Mouse (Mus musculus): ENCODE measurements at regions not wholly inside any gene's neighbourhood (a gene's known extent, or its start where the extent isn't known, plus 50 kb on each side); places are given as distances from the start of the nearest gene placed in this dataset.

- Histone ChIP-seq H3K27ac (no peak overlapping the region), H3K9me3 (replicated peaks) (no peaks in the 10 kb centered on the region), H3K4me1 (peaks cover 6% of the 10 kb centered on the region), H3K4me3 (no peak overlapping the region), H3K36me3 (no peaks in the 10 kb centered on the region), H3K27me3 (ENCODE audit: low read depth, poor library complexity, severe bottlenecking) (0 out of 2 replicates have a peak, but pooled peaks cover 3% of the 10 kb centered on the region)
- no peak for DNase-seq (ENCODE audit: low spot score)
- 85% methylated on average over 3 of the region's 3 CpGs for WGBS
These were observed 68.1 kb upstream of the Adamts18 start for GRCm38 (mm10) chr8:113916649-113917048.

DNA sequence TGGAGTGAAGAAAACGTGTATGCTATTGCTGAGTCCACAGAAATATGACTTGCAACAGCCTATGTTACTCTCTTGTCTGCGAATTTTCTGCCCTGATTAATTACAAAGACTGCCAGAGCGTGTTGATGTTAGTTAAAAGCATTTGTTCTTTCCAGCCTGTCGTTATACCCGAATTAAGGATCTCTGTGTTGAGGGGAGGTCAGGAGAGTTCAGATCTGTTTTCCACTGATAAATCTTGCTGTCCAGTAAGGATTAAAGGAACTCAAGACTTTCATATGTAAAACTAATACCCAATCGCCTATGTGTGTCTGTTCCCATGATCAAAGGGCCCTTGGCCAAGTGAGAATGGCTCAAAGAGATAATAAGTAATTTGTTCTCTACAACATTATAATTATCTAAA is 68.7 kb upstream of the Adamts18 start:
- WGBS = 13% methylated on average over 6 of the region's 6 CpGs
- Histone ChIP-seq H3K4me3 (no peak overlapping the region), H3K27ac (no peak overlapping the region), H3K27me3 (ENCODE audit: low read depth, poor library complexity, severe bottlenecking) (0 out of 2 replicates have a peak, but pooled peaks cover 3% of the 10 kb centered on the region), H3K4me1 (peaks cover 6% of the 10 kb centered on the region), H3K36me3 (no peaks in the 10 kb centered on the region), H3K9me3 (replicated peaks) (no peaks in the 10 kb centered on the region)
- DNase-seq (ENCODE audit: low spot score) = no peak

DNA sequence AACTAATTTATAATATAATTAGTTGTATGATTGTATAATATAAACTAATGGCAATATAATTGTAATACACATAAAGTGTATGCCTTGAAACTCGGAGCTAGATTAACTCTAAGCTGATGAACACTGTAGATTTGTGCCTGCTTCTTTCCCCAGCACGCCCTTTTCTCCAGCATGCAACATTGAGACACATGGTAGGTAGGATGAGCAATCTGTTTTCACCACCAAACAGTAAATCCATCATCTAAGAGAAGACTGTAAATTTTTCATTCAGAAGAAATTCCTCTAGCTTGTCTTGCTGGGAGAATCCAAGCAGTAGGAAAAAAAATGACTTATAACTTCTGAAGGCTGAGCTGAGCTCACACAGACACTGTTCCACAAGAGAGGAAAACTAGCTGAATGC is 71.8 kb upstream of the Adamts18 start:
- peaks cover 6% of the 10 kb centered on the region for H3K4me1 ChIP-seq

DNA sequence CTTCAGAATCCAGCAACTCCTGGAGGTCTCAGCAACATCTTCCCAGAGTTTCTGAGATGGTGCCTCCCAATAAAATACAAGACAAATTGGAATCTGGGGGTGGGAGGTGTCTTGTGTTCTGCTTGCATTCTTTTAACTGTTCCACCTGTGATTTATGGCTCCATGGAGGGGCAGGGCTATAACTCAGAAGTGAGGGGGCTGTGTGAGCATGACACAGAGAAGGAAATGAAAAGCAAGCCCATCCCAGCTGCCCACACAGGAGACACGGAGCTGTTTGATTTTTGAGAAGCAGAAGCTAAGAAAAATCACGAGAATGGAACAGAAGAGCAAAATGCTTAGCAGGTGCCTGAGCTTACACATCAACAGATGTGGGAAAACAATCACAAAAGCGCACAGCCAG is 74.8 kb upstream of the Adamts18 start:
- no peaks in the 10 kb centered on the region for H3K36me3 ChIP-seq
- no peak overlapping the region for H3K27ac ChIP-seq
- WGBS = 55% methylated on average over 3 of the region's 3 CpGs
- 0 out of 2 replicates have a peak, but pooled peaks cover 3% of the 10 kb centered on the region for H3K27me3 ChIP-seq (ENCODE audit: low read depth, poor library complexity, severe bottlenecking)
- DNase-seq (ENCODE audit: low spot score) = no peak
- H3K4me1 ChIP-seq = no peaks in the 10 kb centered on the region
- no peak overlapping the region for H3K4me3 ChIP-seq
- no peaks in the 10 kb centered on the region for H3K9me3 ChIP-seq (replicated peaks)

More for the DNA sequence above, 71.8 kb upstream of the Adamts18 start:
- no peaks in the 10 kb centered on the region for H3K9me3 ChIP-seq (replicated peaks)
- no peak for DNase-seq (ENCODE audit: low spot score)
- H3K27ac ChIP-seq = no peak overlapping the region
- WGBS = 82% methylated on average over 2 of the region's 2 CpGs
- 0 out of 2 replicates have a peak, but pooled peaks cover 3% of the 10 kb centered on the region for H3K27me3 ChIP-seq (ENCODE audit: low read depth, poor library complexity, severe bottlenecking)
- H3K36me3 ChIP-seq = no peaks in the 10 kb centered on the region
- H3K4me3 ChIP-seq = no peak overlapping the region

- Histone ChIP-seq H3K4me1 (peaks cover 25% of the 10 kb centered on the region), H3K27me3 (ENCODE audit: low read depth, poor library complexity, severe bottlenecking) (no peaks in the 10 kb centered on the region), H3K36me3 (no peaks in the 10 kb centered on the region), H3K9me3 (replicated peaks) (no peaks in the 10 kb centered on the region), H3K27ac (no peak overlapping the region), H3K4me3 (no peak overlapping the region)
- WGBS = 66% methylated on average over 3 of the region's 3 CpGs
- DNase-seq (ENCODE audit: low spot score) = no peak
These were observed 105.2 kb upstream of the Adamts18 start for GRCm38 (mm10) chr8:113953721-113954120.

DNA sequence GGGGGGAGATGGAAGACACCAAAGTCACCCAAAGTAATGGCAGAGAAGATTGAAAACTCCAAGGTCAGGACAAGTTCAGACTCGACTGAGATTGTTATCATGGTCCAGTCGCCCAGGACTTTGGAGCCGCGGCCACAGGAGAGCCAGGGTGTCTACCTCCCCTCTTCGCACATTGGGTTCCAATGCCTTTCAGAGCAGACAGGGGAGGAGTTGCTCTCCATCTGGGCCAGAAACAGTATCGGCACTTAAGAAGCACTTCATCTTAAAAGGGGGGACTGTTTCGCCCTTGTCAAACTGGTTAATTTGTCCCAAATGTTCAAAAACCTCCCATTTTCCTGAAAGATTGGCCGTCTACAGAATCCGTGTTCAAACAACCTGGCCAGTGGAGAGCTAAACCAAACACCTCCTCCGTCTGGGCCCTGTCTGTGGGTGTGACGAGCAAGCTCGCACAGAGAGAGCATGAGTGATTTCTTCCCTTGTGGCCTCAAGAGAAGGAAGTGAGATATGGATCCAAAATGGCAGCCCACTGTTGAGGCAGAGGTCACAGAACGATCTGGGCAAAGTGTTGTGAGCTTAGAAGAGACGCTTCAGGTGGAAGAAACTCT is 108.0 kb upstream of the Adamts18 start:
- no peaks in the 10 kb centered on the region for H3K36me3 ChIP-seq
- H3K27ac ChIP-seq = no peak overlapping the region
- DNase-seq (ENCODE audit: low spot score) = no peak
- no peaks in the 10 kb centered on the region for H3K9me3 ChIP-seq (replicated peaks)
- WGBS = 62% methylated on average over 14 of the region's 14 CpGs
- no peak overlapping the region for H3K4me3 ChIP-seq
- no peaks in the 10 kb centered on the region for H3K27me3 ChIP-seq (ENCODE audit: low read depth, poor library complexity, severe bottlenecking)
- peaks cover 25% of the 10 kb centered on the region for H3K4me1 ChIP-seq

GRCm38 (mm10) chr8:113957821-113958220 is 109.3 kb upstream of the Adamts18 start:
- Histone ChIP-seq H3K9me3 (replicated peaks) (no peaks in the 10 kb centered on the region), H3K36me3 (no peaks in the 10 kb centered on the region), H3K27me3 (ENCODE audit: low read depth, poor library complexity, severe bottlenecking) (no peaks in the 10 kb centered on the region), H3K4me1 (peaks cover 25% of the 10 kb centered on the region), H3K27ac (no peak overlapping the region), H3K4me3 (no peak overlapping the region)
- 88% methylated on average over 6 of the region's 6 CpGs for WGBS
- no peak for DNase-seq (ENCODE audit: low spot score)

- H3K36me3 ChIP-seq = no peaks in the 10 kb centered on the region
- peaks cover 47% of the 10 kb centered on the region for H3K27me3 ChIP-seq (ENCODE audit: low read depth, poor library complexity, severe bottlenecking)
- H3K9me3 ChIP-seq (replicated peaks) = no peaks in the 10 kb centered on the region
- no peak overlapping the region for H3K27ac ChIP-seq
- no peak overlapping the region for H3K4me3 ChIP-seq
- no peak for DNase-seq (ENCODE audit: low spot score)
- H3K4me1 ChIP-seq = peaks cover 9% of the 10 kb centered on the region
- WGBS = 75% methylated on average over 5 of the region's 5 CpGs
These were observed 127.3 kb upstream of the Adamts18 start for GRCm38 (mm10) chr8:113975810-113976209.

DNA sequence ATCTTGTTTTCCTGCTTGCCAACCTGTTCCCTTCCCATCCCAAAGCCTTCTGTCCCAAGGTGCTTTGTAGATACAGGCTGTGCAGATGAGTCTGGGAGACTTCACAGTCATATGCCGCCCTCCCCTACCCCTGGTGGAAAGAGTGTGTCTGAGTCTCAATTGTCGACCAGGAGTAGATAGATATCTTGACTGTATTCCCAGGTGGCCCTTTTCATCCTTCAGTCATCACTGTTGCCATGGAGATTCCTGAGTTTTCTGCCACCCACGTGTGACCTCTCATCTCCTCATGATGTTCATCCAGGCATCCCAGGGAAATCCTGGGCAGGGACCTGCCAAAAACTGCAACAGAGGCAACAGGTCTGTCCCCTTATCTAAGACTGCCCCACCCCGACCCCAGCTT is 128.1 kb upstream of the Adamts18 start:
- no peaks in the 10 kb centered on the region for H3K9me3 ChIP-seq (replicated peaks)
- H3K27ac ChIP-seq = 0 out of 2 replicates have a peak overlapping the region, but pooled peaks have one; percentile 30
- peaks cover 17% of the 10 kb centered on the region for H3K4me1 ChIP-seq
- WGBS = 41% methylated on average over 4 of the region's 4 CpGs
- H3K4me3 ChIP-seq = no peak overlapping the region
- H3K27me3 ChIP-seq (ENCODE audit: low read depth, poor library complexity, severe bottlenecking) = peaks cover 55% of the 10 kb centered on the region
- DNase-seq (ENCODE audit: low spot score) = no peak
- H3K36me3 ChIP-seq = no peaks in the 10 kb centered on the region

- no peak for DNase-seq (ENCODE audit: low spot score)
- no peaks in the 10 kb centered on the region for H3K9me3 ChIP-seq (replicated peaks)
- H3K27me3 ChIP-seq (ENCODE audit: low read depth, poor library complexity, severe bottlenecking) = peaks cover 60% of the 10 kb centered on the region
- H3K4me3 ChIP-seq = no peak overlapping the region
- H3K36me3 ChIP-seq = no peaks in the 10 kb centered on the region
- 0 out of 2 replicates have a peak overlapping the region, but pooled peaks have one; percentile 30 for H3K27ac ChIP-seq
- peaks cover 22% of the 10 kb centered on the region for H3K4me1 ChIP-seq
- WGBS = 48% methylated on average over 4 of the region's 4 CpGs
These were observed 128.5 kb upstream of the Adamts18 start for GRCm38 (mm10) chr8:113977072-113977471.

DNA sequence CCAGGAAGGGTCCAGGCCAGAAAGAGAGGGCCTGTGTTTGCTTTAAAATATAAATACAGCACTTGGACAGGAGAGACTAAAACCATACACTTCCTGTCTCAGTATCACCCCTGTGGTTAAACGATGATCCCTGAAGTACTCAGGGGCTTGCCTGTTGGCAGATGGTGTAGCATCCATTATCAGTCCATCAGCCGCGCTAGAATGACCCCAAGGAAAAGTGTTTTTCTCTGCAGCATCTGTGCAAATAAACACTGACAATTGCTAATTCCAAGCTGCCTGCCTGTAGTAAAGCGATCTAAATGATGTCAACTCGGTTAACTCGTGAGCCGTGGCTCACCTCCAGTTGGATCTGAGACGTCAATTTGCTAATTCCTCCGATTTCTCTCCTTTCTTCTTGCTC is 130.4 kb upstream of the Adamts18 start:
- no peak for DNase-seq (ENCODE audit: low spot score)
- Histone ChIP-seq H3K4me1 (peaks cover 27% of the 10 kb centered on the region), H3K27me3 (ENCODE audit: low read depth, poor library complexity, severe bottlenecking) (peaks cover 78% of the 10 kb centered on the region), H3K4me3 (no peak overlapping the region), H3K9me3 (replicated peaks) (no peaks in the 10 kb centered on the region), H3K36me3 (no peaks in the 10 kb centered on the region), H3K27ac (no peak overlapping the region)
- 47% methylated on average over 9 of the region's 9 CpGs for WGBS

GRCm38 (mm10) chr8:113979837-113980236 is 131.3 kb upstream of the Adamts18 start:
- Histone ChIP-seq H3K4me3 (no peak overlapping the region), H3K27ac (no peak overlapping the region), H3K9me3 (replicated peaks) (no peaks in the 10 kb centered on the region), H3K36me3 (no peaks in the 10 kb centered on the region), H3K27me3 (ENCODE audit: low read depth, poor library complexity, severe bottlenecking) (peaks cover 81% of the 10 kb centered on the region), H3K4me1 (peaks cover 35% of the 10 kb centered on the region)
- 95% methylated on average over 5 of the region's 5 CpGs for WGBS
- DNase-seq (ENCODE audit: low spot score) = no peak

DNA sequence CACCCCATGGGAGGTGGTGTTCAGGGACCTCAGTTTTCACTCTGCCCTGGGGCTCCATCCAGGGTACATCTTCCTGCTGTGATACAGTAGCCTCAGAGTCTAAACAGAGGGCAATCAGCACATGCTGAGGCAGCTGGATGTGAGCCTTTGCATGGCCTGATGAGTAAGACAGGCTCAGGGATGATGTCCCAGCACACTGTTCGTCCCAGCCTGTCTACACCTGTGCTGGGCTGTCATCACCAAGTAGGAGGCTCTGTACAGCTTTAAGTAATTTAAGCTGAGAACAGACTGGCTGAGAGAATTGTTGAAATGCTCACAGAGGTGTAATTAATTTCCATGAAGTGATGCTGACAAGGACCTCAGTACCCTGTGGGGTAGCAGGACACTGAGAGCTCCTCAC is 132.8 kb upstream of the Adamts18 start:
- no peaks in the 10 kb centered on the region for H3K9me3 ChIP-seq (replicated peaks)
- H3K4me3 ChIP-seq = no peak overlapping the region
- 0% methylated on average over 1 of the region's 1 CpGs for WGBS
- no peak for DNase-seq (ENCODE audit: low spot score)
- H3K36me3 ChIP-seq = no peaks in the 10 kb centered on the region
- H3K4me1 ChIP-seq = peaks cover 50% of the 10 kb centered on the region
- no peak overlapping the region for H3K27ac ChIP-seq
- H3K27me3 ChIP-seq (ENCODE audit: low read depth, poor library complexity, severe bottlenecking) = peaks cover 74% of the 10 kb centered on the region

DNA sequence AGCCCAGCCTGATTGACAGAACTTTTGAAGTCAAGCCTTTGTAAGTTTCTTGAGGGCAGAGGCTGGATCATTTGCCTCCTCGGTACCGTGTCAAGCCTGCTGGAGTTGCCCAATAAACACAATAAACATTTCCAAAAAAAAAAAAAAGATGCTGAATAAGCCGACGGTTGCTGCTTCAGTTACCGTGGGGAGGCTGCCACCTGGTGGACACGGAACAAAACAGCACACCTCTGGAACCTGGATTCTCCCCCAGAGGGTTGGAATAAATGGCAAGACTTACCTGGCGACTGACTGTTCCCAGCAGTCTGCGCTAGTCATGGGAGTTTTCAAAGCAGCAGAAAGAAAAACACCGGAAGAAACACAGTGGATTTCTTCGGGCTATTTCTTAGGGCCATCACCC is 136.3 kb upstream of the Adamts18 start:
- peaks cover 56% of the 10 kb centered on the region for H3K27me3 ChIP-seq (ENCODE audit: low read depth, poor library complexity, severe bottlenecking)
- H3K4me3 ChIP-seq = no peak overlapping the region
- H3K4me1 ChIP-seq = peaks cover 55% of the 10 kb centered on the region
- no peaks in the 10 kb centered on the region for H3K9me3 ChIP-seq (replicated peaks)
- H3K36me3 ChIP-seq = no peaks in the 10 kb centered on the region
- peak overlapping the region; percentile 50; the same call in 1 of the 2 replicates for H3K27ac ChIP-seq
- DNase-seq (ENCODE audit: low spot score) = peak; percentile 85
- 8% methylated on average over 10 of the region's 10 CpGs for WGBS
